Mouse (Mus musculus) embryonic facial prominence, embryonic 15.5 days (tissue): ENCODE measurements around the gene Ccdc116. TPM values are rescaled to one million over a fixed set of nuclear protein-coding genes. Genes with fewer than 3 reads are reported as not detected.
A peak's percentile ranks its signal among the peaks of the same experiment; 100 is the strongest.

ENCODE experiments used
- ATAC-seq: fragments of 200-750 bp; cut with Nextera tagmentation; 2 replicates; pipeline ENCODE4 v1.8.0; 2017; ENCODE audit warnings: low read depth, moderate TSS enrichment; ENCODE audit not compliant: insufficient number of reproducible peaks, low FRiP score, low TSS enrichment
- H3K27ac ChIP-seq: fragments of 300-500 bp; sonication (generic); replicated peaks from 2 replicates; pipeline ENCODE4 v1.5.1; 2015; ENCODE audit warnings: mild to moderate bottlenecking, inconsistent platforms
- H3K27me3 ChIP-seq: fragments of 300-500 bp; sonication (generic); 2 replicates; pipeline ENCODE4 v1.6.1; 2015; ENCODE audit warnings: inconsistent platforms
- H3K36me3 ChIP-seq: fragments of 300-500 bp; sonication (generic); 2 replicates; pipeline ENCODE4 v1.6.1; 2015; ENCODE audit warnings: mild to moderate bottlenecking, inconsistent platforms
- H3K4me1 ChIP-seq: fragments of 300-500 bp; sonication (generic); 2 replicates; pipeline ENCODE4 v1.6.1; 2015; ENCODE audit warnings: inconsistent platforms
- H3K4me2 ChIP-seq: fragments of 300-500 bp; sonication (generic); replicated peaks from 2 replicates; pipeline ENCODE4 v1.6.1; 2015; ENCODE audit warnings: mild to moderate bottlenecking, inconsistent platforms
- H3K4me3 ChIP-seq: fragments of 300-500 bp; sonication (generic); replicated peaks from 2 replicates; pipeline ENCODE4 v1.5.1; 2015; ENCODE audit warnings: mild to moderate bottlenecking, inconsistent platforms
- H3K9ac ChIP-seq: fragments of 300-500 bp; sonication (generic); 2 replicates; pipeline ENCODE4 v1.6.1; 2015; ENCODE audit warnings: inconsistent platforms
- H3K9me3 ChIP-seq: fragments of 300-500 bp; sonication (generic); replicated peaks from 2 replicates; pipeline ENCODE4 v1.6.1; 2016; ENCODE audit warnings: inconsistent platforms
- WGBS: fragments of 180-500 bp; shearing (Covaris S2); methylation state at CpG from one replicate; pipeline ENCODE4 v1.1.7; 2015; 5-methylcytosine and 5-hydroxymethylcytosine counted together
- polyA plus RNA-seq: library from polyadenylated mRNA; unstranded; fragments of >200 nt; fragmentation: Nextera tagmentation; extraction: Ambion mirVana; gene quantifications from 2 replicates; pipeline ENCODE4 v1.2.1, GENCODE M21; 2015

Ccdc116 gene
- polyA plus RNA-seq, 1 experiment from 2014 or later, result 0.80 TPM

DNA sequence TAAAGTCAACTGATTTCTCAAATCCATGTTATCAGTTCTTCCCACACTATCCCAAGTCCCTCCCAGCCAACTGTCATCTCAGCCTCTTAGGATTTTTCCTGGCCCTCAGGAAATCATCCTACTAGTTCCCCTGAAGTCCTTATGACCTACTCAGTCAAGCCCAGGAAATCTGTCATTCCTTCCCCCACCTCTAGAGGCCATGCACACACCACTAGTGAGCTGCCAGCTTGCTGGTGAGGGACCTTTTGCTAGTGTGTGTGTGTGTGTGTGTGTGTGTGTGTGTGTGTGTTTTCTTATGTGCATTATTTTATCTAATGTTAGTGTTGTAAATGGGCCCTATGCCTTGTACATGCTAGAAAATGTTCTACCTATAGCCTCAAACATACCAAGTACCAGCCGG, 19.7 kb downstream of the Ccdc116 start:
- H3K9ac ChIP-seq, result no peak overlapping the region
- no peak overlapping the region for H3K4me2 ChIP-seq
- H3K4me3 ChIP-seq, result no peak overlapping the region
- no peak overlapping the region for H3K27ac ChIP-seq
- peaks cover 32% of the 10 kb centered on the region for H3K4me1 ChIP-seq
- no peak for ATAC-seq
- 100% methylated on average over 1 of the region's 1 CpGs for WGBS
- peaks cover 3% of the 10 kb centered on the region; the same call in 1 of the 2 replicates for H3K36me3 ChIP-seq
- H3K27me3 ChIP-seq, result no peaks in the 10 kb centered on the region
- H3K9me3 ChIP-seq, result no peaks in the 10 kb centered on the region

DNA sequence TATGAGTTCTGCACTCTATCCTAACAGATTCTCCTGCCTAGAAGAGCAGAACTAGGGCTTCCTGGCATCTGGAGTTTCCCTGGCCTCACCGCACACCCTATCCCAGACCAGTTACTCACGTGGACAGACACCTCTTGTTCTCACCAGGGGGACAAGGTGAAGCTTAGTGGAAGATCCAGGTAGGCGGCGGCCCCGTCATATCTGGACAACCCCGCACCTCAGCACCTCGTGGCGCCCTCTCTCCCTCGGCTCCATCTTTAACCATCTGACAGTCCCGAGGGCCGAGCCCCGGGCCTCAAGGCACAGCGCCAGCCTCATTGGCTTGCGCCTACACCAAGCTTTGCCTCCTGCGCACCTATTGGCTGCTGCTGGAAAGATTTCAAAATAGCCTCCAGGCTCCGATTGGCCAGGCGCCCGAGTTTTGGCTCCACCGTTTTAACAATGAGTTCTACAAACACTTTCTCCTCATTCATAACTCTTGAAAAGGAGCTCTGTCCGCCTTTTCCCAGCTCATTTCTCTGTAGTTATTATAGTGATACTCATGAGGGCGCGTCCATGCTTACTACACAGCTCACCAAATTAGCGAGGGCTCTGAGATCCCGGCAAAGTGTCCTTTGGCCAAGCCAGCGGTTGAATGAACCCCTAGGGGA, 22.0 kb downstream of the Ccdc116 start, which contains the start of gene 2610318N02Rik:
Gene 2610318N02Rik, minus strand, starts transcription at position 297 of the 650 bp plus-strand sequence.
- no peaks in the 10 kb centered on the region for H3K9me3 ChIP-seq
- peak within 1 kb of the TSS; percentile 79 for H3K4me2 ChIP-seq
- peak within 1 kb of the TSS; percentile 50 for H3K4me3 ChIP-seq
- no peaks in the 10 kb centered on the region for H3K27me3 ChIP-seq
- under 1% methylated on average over 25 of the region's 25 CpGs for WGBS
- peaks cover 21% of the 10 kb centered on the region for H3K4me1 ChIP-seq
- peak within 1 kb of the TSS; percentile 33; the same call in 1 of the 2 replicates for H3K9ac ChIP-seq
- peak within 1 kb of the TSS; percentile 39; the same call in 1 of the 2 replicates for H3K27ac ChIP-seq
- peak; percentile 87 for ATAC-seq
- 0 out of 2 replicates have a peak, but pooled peaks cover 5% of the 10 kb centered on the region for H3K36me3 ChIP-seq

- WGBS, result 3% methylated on average over 22 of the region's 22 CpGs
- peak; percentile 8; the same call in 1 of the 2 replicates for ATAC-seq
Observed at GRCm38 (mm10) chr16:17124119-17124870, 22.7 kb downstream of the Ccdc116 start.

DNA sequence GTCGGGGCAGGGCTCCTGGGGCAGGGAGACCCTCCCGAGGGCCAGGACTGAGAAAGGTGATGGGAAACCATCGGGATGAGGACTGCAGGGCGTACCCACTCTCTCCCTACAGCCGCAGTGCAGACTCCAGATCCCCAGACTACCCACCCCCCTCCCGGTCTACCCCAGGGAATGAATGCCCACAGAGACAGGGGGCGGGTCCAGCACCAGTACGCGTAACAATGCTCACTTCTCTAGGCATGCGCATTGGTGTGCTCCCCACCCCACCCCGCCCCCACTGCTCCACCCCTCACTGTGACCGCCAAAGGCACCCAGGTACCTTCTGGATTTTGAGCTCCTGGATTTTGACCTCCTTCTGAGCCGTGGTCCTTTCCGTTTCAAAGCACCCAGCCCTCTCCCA, 25.5 kb downstream of the Ccdc116 start:
- Histone ChIP-seq H3K9me3 (no peaks in the 10 kb centered on the region), H3K27me3 (no peaks in the 10 kb centered on the region), H3K4me3 (no peak overlapping the region), H3K27ac (no peak overlapping the region), H3K4me1 (peaks cover 21% of the 10 kb centered on the region), H3K9ac (no peak overlapping the region), H3K36me3 (0 out of 2 replicates have a peak, but pooled peaks cover 10% of the 10 kb centered on the region), H3K4me2 (no peak overlapping the region)
- no peak for ATAC-seq
- 66% methylated on average over 14 of the region's 14 CpGs for WGBS

More at GRCm38 (mm10) chr16:17124119-17124870, 22.7 kb downstream of the Ccdc116 start:
- Histone ChIP-seq H3K9ac (peak overlapping the region; percentile 33; the same call in 1 of the 2 replicates), H3K27me3 (no peaks in the 10 kb centered on the region), H3K36me3 (0 out of 2 replicates have a peak, but pooled peaks cover 10% of the 10 kb centered on the region), H3K27ac (peak overlapping the region; percentile 39; the same call in 1 of the 2 replicates), H3K4me3 (peak overlapping the region; percentile 50), H3K9me3 (no peaks in the 10 kb centered on the region), H3K4me1 (peaks cover 21% of the 10 kb centered on the region), H3K4me2 (peak overlapping the region; percentile 79)

DNA sequence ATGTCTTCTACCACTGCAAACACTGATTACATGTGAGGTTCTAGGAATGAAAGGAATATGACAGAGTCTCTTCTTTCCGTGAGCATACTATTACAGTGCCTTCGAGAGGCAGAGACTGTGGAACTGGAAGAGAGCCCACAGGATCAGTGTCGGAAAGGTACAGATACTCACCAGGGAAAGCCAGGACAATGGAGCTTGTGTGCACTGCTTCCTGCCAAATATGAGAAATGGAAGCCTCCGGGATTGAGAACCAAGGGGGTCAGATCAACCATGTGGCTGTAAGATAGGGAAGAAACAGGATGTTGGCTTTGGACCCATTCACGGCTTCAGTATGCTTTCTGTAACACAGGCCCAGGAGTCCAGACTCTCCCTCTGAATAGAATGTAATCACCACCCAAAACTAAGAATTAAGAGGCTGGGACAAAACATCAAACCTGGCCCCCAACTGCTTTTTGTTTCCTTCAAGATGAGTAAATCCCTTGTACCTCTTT, 29.7 kb downstream of the Ccdc116 start:
- Histone ChIP-seq H3K9me3 (no peaks in the 10 kb centered on the region), H3K36me3 (0 out of 2 replicates have a peak, but pooled peaks cover 10% of the 10 kb centered on the region), H3K4me3 (no peak overlapping the region), H3K4me1 (no peaks in the 10 kb centered on the region), H3K4me2 (no peak overlapping the region), H3K27me3 (no peaks in the 10 kb centered on the region), H3K27ac (no peak overlapping the region), H3K9ac (no peak overlapping the region)
- 82% methylated on average over 5 of the region's 5 CpGs for WGBS
- no peak for ATAC-seq

DNA sequence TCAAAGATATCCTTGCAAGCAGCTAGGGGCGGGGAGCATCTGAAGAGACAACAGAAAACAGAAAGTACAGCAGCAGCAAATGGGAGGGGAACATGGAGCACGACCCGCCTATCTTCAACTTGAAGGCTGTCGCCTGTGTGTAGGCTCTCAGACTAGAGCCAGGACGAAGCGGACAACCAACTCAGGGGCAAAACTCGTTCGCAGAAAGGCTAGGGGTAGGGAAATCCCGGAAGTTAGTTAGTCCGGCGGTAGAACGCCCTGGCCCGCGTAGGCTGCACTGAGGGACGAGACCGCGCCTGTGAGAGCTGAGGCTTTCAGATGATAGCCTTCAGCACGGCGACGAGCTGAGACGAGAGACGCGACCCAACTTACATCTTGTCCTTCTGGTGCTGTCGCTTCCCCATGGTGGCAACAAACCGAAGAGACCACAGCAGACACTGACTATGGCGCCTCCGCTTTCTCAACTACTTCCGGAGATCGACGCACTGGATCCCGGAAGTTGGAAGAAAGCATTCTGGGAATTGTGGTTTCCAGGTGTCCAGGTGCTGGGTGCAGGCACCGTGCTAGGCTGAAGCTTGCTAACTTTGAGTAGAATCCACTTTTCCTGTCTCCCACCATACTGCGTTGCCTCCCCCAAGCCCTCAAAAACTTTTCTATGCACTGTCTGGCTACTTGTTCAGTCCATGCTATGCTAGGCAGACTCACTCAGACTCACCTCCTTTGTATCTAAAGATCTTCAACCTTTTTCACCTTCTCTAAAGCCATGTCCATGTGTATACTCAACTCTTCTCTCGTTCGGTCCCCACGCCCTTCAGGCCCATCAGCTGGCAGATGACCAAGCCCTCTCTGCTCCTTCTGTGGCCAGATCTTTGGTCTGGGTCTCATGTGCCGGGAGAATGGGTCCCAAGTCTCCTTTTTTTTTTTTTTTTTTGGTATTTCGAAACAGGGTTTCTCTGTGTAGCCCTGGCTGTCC, 36.0 kb downstream of the Ccdc116 start, which contains the start of gene Ppil2:
Gene Ppil2, minus strand, starts transcription at position 487 of the 973 bp plus-strand sequence.
- H3K4me3 ChIP-seq, result peak within 1 kb of the TSS; percentile 82
- H3K4me2 ChIP-seq, result peak within 1 kb of the TSS; percentile 56
- ATAC-seq, result peak; percentile 68
- no peaks in the 10 kb centered on the region for H3K9me3 ChIP-seq
- peak within 1 kb of the TSS; percentile 55; the same call in 1 of the 2 replicates for H3K27ac ChIP-seq
- H3K27me3 ChIP-seq, result no peaks in the 10 kb centered on the region
- H3K9ac ChIP-seq, result peak within 1 kb of the TSS; percentile 51
- peaks cover 27% of the 10 kb centered on the region for H3K36me3 ChIP-seq
- 9% methylated on average over 38 of the region's 38 CpGs for WGBS
- H3K4me1 ChIP-seq, result peaks cover 12% of the 10 kb centered on the region

- Histone ChIP-seq H3K4me1 (0 out of 2 replicates have a peak, but pooled peaks cover 6% of the 10 kb centered on the region), H3K27ac (no peak overlapping the region), H3K4me2 (no peak overlapping the region), H3K9me3 (no peaks in the 10 kb centered on the region), H3K27me3 (no peaks in the 10 kb centered on the region), H3K4me3 (no peak overlapping the region), H3K36me3 (peaks cover 74% of the 10 kb centered on the region), H3K9ac (no peak overlapping the region)
- 72% methylated on average over 4 of the region's 4 CpGs for WGBS
- no peak for ATAC-seq
Observed at GRCm38 (mm10) chr16:17104600-17104999, 42.4 kb downstream of the Ccdc116 start.

DNA sequence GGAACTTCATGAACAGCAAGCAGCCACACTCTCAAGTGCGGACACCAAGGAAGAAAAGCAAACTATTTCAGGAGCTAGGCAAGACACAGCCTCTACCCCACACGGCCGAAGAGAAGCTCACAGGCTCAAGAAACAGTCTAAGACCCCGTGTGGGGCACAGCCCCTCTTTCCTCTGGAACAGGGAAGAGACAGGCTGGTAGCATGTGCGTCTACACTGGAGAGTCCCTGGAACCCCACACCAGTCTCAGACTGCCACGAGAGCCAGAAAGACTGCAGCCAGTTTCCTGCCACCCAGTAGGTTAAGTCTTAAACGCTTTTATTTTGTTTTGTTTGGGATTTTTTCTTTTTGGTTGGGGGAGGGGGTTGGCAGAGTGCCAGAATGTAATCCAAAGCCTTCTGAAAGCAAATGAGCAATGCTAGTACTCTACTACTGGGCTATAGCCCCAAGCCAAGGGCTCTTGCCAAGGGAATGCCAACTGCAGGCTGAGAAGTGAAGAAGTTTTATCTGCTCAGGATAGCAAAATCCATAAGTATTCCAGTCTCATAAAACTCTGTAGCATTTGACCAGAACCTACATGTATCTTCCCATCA, 44.3 kb downstream of the Ccdc116 start:
- H3K27ac ChIP-seq, result no peak overlapping the region
- H3K9me3 ChIP-seq, result no peaks in the 10 kb centered on the region
- H3K36me3 ChIP-seq, result peaks cover 79% of the 10 kb centered on the region
- no peak overlapping the region for H3K4me2 ChIP-seq
- WGBS, result 46% methylated on average over 7 of the region's 7 CpGs
- H3K27me3 ChIP-seq, result no peaks in the 10 kb centered on the region
- H3K4me3 ChIP-seq, result no peak overlapping the region
- ATAC-seq, result no peak
- H3K9ac ChIP-seq, result no peak overlapping the region
- H3K4me1 ChIP-seq, result 0 out of 2 replicates have a peak, but pooled peaks cover 6% of the 10 kb centered on the region

- no peak for ATAC-seq
- 95% methylated on average over 3 of the region's 3 CpGs for WGBS
- Histone ChIP-seq H3K9me3 (no peaks in the 10 kb centered on the region), H3K9ac (no peak overlapping the region), H3K4me3 (no peak overlapping the region), H3K36me3 (peaks cover 94% of the 10 kb centered on the region), H3K4me2 (no peak overlapping the region), H3K27ac (no peak overlapping the region), H3K4me1 (no peaks in the 10 kb centered on the region), H3K27me3 (no peaks in the 10 kb centered on the region)
Observed at GRCm38 (mm10) chr16:17096938-17097337, 50.1 kb downstream of the Ccdc116 start.
